Mouse (Mus musculus) cerebellum, postnatal 10 days (tissue): ENCODE data around the gene Tob1.

Experiments
- DNase-seq, 2 experiments: peaks; one replicate each; pipeline ENCODE4 v3.0.0; 2021; ENCODE audit warnings: mixed read lengths in 2 of 2

Gene Tob1

DNA sequence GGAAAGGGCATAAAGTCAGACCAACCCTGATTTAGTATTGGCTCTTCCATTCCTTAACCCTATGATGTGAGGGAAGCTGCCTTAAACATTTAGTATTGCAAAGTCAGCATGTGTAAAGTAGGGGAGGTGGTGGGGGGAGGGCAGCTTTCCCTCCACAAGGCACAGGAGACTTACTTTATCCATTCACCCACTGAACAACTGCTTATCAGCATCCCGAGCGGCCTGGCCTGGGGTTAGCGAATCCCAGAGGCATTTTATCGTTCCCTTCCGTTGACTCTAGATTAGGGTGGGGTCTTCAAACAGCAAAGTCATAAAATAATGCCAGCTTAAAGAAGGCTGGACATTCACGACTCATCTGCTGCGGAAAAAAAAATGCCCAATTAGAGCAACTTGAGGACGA, 19.0 kb downstream of the Tob1 start:
- DNase-seq: no peak

DNA sequence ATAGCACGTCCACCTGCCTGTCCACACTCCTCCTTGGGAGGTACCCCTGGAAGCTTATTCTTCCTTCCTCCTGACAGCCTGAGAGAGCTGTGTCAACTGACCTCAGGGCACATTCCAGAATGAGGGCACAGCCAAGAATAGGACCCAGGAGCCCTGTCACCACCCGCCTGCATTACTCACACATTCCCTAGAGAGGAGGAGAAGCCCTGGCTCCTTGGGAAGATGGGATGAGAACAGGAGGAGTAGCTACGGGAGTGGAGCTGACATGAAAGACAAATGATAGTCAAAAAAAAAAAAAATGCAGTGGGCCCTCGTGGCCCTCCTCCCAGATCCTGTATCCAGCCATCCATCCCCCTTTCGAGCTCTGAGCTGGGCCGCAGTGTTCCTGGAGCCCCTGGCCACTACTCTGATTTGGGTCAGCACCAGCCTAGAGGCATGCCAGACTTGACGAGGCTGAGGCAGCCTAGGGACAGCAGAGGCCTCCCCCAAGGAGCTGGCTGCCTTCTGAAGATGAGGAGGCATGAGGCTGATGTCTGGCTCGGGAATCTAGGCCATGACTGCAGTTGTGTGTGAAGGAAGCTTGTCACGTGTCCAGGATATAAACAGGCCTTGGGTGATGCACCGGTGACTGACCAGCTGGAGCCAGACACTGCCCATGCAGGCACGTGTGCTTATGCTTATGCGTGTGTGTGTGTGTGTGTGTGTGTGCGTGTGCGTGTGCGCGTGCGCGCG, 20.7 kb downstream of the Tob1 start:
- DNase-seq: peak; percentile 34 to 51

DNA sequence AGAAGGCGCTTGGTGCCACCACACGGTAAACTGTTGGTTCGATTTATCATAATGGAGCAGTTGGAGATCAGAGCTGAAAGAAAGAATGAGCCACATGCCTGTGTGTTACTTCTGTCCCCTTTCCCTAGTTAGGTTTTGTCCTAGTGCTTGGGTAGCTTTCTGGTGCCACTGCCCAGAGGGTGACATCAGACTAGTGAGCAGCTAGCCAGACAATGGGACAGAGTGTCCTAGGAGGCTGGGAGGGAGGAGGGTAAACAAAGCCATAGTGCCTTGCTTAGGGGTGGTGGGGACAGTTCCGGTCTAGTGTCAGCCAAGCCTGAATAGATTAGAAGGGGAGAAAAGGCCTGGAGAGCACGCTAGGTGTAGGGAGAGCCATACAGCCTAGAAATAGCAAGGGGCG, 22.2 kb downstream of the Tob1 start:
- no peak for DNase-seq

DNA sequence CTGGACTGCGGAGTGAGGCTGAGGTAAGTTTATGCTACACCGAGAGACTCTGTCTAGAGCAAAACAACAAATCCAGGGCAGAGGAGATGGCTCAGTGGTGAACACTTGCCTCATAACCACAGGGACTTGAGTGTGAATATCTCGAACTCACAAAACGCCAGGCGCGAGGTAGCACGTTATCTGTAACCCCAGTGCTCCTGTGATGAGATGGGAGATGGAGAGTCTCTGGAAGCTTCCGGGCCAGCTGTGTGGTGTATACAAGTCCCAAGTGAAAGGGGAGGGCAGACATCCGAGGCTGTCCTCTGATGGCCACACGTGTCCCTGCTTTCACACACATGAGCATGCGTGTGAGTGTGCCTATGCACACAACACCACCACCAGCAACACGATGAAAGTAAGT, 23.1 kb downstream of the Tob1 start:
- no peak for DNase-seq

DNA sequence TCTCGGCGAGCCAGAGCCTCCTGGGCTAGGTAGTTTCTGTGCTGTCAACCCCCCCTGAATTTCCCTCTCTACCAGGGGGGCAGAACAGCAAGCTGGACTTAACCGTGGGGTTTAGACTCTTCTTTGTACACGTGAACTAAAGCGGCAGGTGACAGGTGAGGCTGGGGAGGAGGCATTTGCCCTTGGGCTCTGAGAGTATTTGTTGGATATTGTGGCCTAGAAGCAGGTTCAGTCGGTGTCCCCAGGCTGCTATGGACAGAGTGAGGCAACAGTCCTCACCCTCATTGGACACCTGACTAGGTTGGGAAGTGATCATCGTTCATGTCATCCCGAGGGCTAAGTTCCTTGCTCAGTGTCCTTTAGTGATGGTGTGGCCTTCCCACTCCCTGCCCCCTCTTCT, 23.6 kb downstream of the Tob1 start:
- no peak for DNase-seq

DNA sequence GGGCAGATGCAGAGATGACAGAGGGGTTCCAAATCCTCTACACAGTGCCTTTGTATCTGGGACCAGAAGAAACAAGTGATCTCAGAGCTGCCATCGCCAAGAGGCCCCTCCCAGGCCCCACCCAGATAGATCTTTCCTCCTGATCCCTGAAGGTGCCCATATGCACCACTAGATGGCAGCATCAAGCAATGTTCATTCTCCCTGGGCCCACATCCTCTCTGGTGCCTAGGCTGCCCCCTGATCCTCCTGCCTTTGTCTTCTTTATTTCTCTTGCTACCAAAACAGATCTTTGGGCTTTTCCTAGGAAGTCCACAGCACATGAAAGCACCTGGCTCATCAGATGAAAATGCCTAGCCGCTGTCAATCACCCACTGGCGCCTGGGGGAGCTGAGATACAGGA, 24.8 kb downstream of the Tob1 start:
- peak; percentile 87 to 89 for DNase-seq

DNA sequence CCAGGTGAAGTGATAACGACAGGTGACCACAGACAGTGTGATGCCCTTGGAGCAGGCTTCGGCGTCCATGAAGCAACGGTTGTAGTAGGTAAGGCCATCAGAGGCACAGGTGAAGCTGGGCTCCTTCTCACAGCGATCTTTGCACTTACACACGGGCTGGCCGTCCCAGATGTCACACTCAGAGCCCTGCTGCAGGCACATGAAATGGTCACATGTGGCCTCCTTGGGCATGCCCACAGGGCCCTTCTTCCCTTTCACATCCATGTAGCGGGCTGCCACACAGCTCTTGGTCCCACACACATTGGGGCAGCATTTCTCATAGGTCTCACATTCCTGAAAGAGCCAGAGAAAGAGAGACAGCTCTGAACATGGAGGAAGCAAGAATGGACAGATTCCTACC, 27.5 kb downstream of the Tob1 start:
- no peak for DNase-seq

DNA sequence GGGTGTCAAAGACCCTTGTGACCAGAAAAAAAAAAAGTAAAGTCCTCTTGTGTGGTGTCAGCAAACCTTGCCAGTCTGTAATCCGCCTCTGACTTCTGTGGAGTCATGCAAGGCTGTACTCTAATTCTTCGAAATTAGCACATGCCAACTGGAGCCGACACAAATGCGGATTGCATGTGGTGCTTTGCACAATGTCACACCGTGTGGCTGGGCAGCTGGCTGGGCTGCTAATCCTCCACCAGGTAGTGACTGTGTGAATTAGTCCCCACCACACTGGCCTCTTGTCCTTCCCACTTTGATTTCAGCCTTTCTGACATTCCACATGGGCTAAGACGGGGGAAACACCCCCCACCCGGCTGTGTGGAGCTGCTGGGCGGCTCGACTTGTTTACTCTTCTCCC, 28.5 kb downstream of the Tob1 start:
- peak; percentile 58 to 61 for DNase-seq

DNA sequence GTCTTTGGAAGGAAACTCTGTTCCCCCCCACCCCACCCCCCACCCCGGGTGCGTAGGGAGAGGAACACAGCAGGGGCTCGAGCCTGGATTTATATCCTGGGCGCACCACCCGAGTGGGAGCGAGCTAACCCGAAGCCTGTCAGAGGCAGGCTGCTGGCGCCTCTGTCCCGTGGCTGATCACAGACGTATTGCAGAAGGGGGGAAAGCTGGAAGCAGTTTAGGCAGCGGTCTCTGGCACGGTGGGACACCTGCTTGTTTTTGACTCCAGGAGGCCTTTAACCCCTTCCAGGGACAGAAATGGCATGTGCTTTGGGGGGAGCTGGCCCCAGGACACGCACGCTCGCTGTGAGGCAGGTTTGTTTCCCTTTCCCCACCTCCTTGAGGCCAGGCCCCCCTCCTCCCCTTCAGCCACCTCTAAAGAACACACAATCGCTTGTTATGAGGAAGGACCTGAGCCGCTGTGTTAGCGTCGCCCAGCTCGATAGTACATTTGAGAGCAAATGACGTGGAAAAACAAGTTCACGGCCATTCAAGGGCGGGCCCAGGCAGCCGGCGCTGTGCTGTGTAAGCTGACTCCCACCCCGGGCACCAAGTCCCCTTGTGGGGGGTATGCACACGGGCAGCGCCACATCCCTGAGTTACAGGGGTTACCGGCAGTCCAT, 31.6 kb downstream of the Tob1 start:
- DNase-seq: peak; percentile 35 to 37

DNA sequence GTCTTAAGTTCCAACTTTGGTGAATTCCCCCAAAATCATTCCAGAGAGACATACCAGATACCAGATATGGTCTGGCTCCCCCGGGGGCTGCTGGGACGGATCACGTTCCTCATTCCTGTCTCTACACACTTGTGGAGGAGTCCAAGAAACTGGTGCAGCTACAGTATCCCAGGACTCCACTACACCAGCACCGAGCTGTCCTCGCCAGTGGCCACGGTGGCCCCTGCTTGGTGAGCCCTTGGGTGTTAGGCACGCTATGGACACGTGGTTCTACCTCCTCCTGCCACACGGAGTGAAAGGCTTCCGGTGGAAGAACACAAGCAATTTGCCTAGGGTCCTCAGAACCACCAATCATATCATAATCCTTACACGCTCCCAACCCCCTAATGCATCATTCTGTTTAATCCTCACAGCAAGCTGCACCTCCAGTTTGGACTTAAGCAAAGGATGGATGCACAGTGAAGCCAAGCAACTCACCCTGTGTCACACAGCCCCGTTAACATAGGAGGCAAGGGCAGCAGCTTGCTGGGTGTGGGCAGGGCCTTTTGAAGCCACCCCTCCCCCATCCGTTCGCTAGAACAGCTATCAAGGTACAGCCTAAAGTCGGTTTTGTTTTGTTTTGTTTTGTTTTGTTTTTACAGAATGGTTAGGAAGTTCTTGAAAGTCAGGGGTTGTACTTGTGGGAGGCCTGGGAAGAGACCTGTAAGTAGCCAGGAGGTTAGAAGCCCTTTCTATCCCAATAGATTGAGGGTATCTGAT, 32.3 kb downstream of the Tob1 start:
- DNase-seq: peak; percentile 55 to 57

DNA sequence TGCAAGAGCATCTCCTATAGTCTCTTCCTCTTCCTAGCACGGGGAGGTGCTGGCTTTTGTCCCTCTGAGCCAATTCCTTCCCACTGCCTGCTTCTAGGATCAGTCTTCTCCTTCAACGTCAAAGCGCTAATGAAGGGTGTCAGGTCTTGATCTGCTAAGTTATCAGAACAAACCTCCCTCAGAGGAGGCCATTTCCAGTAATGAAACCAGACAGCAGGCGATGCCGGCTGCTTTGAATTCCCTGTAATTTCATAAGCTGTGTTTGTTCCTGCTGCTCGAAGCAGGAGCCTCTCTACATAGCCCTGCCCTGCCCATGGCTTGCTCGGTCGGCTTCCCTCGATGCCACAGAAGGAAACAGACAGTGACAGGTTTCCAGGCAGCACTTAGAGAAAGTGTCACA, 33.1 kb downstream of the Tob1 start:
- DNase-seq: peak in 1 of 2 experiments; percentile 27

DNA sequence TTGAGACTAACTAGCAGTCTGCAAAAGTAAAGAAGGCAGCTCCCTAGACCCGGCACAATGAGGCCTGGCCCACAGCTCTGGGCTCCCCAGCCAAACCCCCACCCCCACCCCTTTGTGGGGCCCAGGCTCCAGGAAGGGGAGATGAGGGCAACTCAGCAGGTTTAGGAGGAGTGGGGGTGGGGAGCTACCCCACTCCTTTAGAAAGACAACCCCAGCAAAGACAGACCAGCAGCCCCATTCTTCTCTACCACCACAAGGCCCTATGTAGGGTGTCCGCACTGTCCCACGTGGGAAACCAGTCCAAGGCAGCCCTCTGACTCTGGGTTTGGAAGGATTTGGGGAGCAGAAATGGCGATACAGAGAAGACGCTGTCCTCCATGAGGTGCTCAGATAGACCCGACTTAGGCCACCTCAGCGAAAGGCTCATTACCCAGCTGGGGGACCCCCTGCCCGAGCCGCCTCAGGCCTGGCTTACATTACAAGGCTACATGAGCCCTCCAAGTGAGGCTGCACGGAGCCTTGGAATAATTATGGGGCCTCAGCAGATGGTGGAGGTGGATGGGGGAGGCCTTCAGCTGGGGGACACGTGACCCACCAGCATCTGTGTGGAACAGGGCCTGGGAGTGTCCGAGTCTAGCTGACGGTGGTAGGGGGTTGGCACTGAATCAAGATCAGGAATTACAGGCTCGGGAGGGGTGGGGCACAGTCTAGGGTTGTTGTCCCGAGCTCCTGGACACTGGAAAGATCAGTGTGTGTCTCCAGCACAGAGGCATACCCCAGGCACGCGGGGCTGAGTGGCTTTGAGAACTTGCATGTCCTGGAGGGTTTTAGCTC, 34.9 kb downstream of the Tob1 start, which contains the start of gene Wfikkn2:
Gene Wfikkn2 (minus strand): TSS at position 51 of the 834 bp plus-strand sequence.
- peak; percentile 90 to 91 for DNase-seq

DNA sequence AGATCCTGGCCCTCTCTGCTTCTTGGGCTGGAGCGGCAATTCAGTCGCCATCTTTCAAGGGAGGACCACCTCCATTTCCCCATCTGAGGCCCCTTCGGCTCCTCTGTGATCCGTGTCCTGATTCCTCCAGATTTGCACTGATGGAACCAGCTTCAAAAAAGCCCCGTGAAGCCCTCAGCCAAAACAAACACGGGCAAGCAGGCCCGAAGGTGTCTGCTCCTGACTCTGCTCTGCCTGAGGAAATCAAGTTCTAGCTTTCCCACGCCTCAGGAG, 35.5 kb downstream of the Tob1 start:
- no peak for DNase-seq

DNA sequence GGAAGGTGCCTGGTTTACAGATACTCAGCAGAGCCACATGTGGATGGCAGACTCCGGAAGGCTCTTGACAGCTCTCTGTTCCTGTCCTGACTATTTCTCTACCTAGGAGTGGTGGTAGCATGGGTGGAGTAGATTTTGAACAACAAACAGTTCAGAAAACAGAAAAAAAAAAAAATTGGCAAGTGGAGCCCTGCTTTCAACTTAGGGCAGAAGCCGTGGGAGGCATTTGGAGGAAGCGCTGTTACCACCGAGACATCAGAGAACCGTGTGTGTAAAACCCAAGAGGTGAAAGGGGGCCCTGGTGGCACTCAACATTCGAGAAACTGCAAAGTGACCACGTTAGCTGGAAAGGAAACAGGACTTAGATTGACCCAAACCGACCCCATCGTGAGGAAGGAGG, 41.9 kb downstream of the Tob1 start:
- no peak for DNase-seq

DNA sequence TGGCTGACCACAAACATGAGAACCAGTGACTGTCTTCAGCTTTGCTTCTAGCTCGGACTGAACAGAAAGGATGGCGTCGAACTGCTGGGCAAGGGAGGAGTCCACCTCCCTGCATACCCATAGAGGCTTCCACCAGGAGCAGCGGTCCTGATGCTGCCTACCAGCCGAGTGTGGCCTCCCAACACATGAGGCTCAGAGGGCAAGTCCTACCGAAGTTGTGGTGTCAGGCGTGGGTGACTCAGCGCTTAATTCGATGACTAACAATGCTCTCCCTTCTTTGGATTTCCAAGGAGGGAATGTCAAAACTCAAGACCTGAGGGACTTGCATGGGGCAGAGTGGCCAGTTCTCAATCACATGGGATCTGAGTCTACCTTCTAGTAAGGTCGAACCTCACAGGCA, 42.4 kb downstream of the Tob1 start:
- DNase-seq: no peak

DNA sequence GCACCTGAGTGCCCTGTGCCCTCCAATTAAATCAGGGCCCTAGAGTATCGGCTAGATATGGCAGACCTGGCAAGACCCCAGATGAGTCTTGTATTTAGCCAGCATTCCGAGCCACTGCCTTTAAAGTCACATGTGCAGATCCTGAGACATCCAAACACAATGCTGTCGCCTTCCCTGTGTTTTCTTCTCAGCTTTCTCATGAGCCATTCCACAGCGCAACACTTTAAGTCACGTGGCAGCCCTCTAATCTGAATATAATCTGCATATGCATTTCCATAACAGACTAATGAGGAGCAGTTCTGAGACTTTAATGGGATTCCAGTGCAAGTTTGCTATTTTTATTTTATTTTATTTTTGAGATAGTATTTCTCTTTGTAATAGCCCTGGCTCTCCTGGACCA, 44.5 kb downstream of the Tob1 start:
- peak in 1 of 2 experiments; percentile 32 for DNase-seq

DNA sequence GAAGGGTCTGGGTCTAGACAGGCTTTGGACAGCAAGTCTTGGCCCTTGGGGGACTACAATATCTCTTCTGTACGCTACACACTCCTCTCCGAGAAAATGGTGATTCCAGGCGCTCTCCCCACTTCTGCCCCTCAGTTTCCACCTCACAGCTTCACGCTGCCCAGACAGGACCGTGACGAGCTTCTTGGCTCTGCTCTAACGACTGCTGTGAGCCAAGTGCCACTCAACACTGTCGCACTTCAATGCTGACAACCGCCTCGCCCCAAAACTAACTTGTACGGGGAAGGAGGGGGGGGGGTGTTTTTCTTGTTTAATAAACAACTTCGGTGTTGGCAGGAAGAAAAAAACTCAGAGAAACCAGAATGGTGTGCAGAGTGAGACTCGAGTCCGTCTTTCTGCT, 46.7 kb downstream of the Tob1 start:
- peak; percentile 26 to 52 for DNase-seq

DNA sequence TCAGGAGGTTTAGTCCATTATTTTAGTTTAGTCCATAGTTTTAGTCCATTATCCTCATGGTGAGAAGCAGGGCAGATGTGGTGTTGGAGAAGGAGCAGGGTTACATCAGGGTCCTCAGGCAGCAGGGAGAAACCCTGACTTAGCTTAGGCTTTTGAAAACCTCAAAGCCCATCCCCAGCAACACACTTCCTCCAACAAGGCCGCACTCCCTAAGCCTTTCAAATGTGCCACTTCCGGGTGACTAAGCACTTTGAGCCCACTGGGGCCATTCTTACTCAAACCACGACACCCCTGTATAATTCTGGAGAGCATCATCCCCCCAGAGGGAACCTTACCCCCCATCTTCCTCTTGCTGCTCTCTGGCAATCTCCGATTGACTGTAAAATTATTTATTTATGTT, 48.6 kb downstream of the Tob1 start:
- DNase-seq: no peak

DNA sequence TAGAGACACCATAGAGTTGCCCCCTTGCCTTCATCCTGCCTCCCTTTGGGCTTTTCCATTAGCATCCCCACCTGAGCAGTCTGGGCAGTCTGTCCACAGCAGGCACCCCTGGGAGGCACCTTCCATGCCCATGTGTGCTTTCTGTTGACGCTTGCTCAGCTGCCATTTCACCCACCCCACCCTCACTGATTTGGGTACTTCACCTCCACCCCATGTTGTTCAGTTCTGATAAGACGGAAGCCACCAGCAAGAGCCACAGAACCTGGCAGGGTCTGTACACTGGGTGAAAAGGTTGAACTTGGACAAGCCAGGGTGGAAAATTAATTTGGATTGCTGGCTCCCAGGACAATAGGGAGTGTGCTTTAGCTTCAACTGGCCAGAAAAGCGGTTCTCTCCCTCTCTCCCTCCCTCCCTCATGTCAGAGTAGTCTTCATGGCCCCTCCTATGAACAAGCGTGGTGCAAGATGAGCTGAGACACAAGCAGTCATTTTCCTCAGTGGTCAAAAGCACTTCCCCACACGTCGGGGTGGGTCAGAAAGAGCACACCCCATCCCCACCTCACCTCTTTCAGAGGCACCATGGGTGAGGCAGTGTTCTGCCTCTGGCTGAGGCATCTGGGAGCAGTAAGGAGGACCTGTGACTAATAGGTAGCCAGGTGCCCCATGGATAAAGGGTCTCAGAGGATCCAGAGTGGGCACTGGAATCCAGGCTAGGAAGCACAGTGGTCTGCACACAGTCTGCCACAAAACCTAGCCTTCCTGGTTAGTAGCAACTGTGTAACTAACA, 50.5 kb downstream of the Tob1 start:
- DNase-seq: no peak
